Mouse (Mus musculus): ENCODE results near the gene Ccdc162.

Gene Ccdc162

DNA sequence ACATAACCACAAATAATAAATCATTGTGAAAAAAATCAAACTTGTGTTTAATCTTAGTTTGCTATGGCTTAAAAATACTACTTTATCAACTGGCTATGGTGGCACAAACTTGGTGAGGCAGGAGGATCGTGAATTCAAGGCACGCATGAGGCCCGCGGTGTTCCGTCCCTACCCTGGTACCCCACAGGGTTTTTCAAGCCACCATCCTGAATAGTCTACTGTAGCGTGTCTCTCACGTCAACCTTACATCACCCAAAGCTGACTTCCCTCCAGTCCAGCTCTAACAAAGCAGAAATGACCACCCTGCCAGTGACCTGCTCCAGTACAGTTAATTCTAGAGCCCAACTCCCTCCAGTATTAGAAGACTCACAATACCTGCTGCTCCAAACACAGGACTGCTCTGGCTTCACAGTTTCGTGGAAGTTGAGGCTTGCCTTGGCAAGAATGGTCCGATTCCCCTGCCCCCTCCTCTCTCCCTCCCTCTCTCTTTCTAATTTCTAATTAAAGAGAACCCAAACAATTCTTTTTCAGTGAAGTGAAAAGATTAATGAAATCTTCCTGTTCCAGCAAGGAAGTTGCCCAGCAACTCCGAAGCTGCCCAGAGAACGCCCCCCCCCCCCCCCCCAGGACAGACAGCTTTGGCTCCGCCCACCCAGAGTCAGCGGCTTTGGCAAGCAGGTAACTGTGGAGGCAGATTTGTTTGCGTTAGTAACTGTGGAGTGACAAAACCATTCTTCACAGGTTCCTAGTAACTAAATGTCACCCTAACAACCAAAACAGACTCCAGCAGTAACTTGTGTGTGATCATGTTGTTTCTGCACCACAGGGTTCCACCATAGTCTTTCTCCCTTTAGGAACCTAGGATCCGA is at the start of gene Ccdc162:
Gene Ccdc162, minus strand, starts transcription at position 606 of the 869 bp plus-strand sequence.
- ChIA-PET POLR2A (interaction anchor here in 3 of 4 experiments (0.7 to 1.8 kb wide), 6 partner anchors 9 to 286 kb away, joined by 3 to 6 read pairs (median 3); partner anchors contain the start of gene Cd164 (in 1 of the 3)), CTCF (interaction anchor here in 2 of 4 experiments (0.6 to 1.9 kb wide), 3 partner anchors 26 to 421 kb away, joined by 3 to 14 read pairs (median 7); no protein-coding TSS in a partner anchor)

DNA sequence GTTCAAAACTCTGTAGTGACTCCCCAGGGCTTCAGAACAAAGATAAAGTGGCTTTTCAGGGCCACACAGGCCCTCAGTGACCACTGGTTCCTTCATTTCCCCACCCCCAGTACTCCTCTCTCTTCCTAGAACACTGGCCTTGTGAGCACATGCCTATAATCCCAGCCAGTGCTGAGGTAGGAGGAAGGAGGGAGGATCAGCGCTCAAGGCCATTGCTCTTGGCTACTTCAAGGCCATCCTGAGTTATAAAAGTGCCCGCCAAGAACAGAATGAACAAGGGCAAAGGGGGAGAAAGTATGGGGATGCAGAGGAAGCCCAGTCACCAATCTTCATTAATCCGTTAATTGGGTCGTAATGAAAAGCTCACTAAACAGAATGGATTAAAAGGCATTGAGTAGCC is 49.2 kb upstream of the Ccdc162 start:
- ChIA-PET POLR2A (interaction anchor here in 2 of 4 experiments (0.7 to 4.6 kb wide), 9 partner anchors 8 to 247 kb away, joined by 3 to 35 read pairs (median 5); partner anchors contain the start of gene Cd164 (in 1 of the 2)), CTCF (interaction anchor here in 1 of 4 experiments (1.3 kb wide), 1 partner anchor 59 kb away, joined by 3 read pairs; no protein-coding TSS in a partner anchor)

DNA sequence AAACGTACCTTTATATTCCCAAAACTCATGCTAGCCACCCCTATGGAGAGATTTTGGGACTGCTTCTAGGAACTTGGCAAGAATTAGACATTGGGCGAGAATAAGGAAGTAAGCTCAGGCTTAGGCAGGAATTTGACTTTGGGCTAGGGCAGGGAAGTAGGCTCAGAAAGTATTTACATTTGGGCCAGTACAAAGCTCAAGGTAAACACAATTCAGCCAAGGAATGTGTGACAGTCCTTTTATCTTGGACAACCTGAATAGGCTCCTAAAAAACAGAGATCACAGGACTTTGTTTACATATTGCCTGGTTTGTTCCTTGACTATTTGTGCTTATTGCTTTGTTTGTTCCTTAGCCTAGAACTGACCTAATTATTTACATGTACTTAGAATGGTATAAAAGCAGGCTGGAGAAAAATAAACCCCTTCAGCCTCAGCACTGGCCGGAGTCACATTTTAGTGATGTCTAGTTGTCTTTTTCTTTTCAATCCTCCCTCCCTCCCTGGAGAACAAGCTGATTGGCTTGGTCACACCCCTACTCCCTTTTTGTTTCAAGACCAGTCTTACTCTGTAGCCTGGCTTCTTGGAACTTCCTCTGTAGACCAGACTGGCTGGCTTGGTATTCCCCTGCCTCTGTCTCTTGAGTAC is 47.4 kb upstream of the Ccdc162 start:
- ChIA-PET CTCF (interaction anchor here in 1 of 4 experiments (1.6 kb wide), 1 partner anchor 74 kb away, joined by 3 read pairs; no protein-coding TSS in a partner anchor), POLR2A (interaction anchor here in 3 of 4 experiments (0.6 to 4.6 kb wide), 19 partner anchors 10 to 514 kb away, joined by 3 to 35 read pairs (median 5); partner anchors contain the start of gene Cd164 (in 2 of the 3))

DNA sequence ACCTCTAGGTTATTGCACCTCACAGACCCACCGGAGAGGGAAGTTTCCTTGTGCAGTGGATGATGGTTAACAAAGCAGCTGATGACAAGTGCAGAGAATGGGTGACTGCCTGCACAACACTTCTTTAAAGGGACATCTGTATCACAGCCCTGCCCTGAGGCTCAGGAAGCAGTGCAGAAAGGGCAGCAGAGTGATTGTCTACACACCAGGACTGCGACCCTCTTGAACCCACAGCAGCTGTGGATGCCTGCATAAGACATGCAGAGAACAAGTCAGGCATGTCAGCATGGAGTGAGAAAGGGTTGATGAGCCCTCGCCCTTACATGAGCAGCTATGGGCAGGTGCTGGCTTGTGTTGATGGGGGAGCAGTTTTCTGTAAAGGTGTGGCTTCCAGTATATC is 44.4 kb upstream of the Ccdc162 start:
- POLR2A ChIA-PET = interaction anchor here in 1 of 4 experiments (0.9 to 4.0 kb wide), 4 partner anchors 9 to 50 kb away, joined by 3 to 17 read pairs (median 6); partner anchors contain the start of gene Sesn1
- CTCF ChIA-PET = no interaction called here

DNA sequence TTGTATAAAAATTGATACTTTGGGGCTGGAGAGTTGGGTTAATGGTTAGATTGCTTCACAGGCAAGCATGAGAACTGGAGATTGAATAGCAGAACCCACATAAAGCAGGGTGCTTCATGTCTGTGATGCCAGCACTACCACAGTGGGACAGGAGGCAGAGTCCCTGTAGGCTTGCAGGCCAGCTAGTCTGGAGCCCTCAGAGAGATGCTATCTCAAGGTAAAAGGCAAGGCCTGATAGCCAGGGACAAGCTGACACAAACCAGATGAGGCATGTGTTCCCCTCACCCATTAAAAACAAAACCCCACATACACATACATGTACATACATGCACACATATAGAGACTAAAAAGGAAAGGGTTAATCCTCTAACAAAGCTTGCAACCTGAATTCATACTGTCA is 41.6 kb upstream of the Ccdc162 start:
- ChIA-PET CTCF (interaction anchor here in 2 of 4 experiments (0.6 kb wide), 2 partner anchors 176 to 213 kb away, joined by 3 to 5 read pairs; no protein-coding TSS in a partner anchor), POLR2A (interaction anchor here in 2 of 4 experiments (1.1 to 2.6 kb wide), 4 partner anchors 10 to 109 kb away, joined by 3 to 27 read pairs (median 3); no protein-coding TSS in a partner anchor)

DNA sequence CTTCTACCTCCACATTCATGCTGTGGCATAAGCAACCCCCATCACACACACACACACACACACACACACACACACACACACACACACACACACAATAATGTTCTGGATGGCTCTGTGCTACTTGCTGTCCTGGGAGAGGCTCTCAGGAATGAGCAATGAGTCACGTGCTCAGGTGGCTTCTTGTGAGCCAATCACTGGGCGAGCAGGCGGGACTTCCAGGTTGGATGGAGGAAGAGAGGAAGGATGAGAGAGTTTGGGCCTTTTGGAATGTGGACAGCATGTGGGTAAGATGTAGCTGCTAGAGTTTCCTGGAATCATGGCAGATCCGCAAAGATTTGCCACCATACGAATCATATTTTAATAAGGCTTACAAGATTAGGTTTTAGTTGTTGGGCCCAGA is 40.8 kb upstream of the Ccdc162 start:
- CTCF ChIA-PET = no interaction called here
- POLR2A ChIA-PET = interaction anchor here (0.5 to 2.6 kb wide), 13 partner anchors 10 to 1478 kb away, joined by 3 to 27 read pairs (median 4); no protein-coding TSS in a partner anchor

DNA sequence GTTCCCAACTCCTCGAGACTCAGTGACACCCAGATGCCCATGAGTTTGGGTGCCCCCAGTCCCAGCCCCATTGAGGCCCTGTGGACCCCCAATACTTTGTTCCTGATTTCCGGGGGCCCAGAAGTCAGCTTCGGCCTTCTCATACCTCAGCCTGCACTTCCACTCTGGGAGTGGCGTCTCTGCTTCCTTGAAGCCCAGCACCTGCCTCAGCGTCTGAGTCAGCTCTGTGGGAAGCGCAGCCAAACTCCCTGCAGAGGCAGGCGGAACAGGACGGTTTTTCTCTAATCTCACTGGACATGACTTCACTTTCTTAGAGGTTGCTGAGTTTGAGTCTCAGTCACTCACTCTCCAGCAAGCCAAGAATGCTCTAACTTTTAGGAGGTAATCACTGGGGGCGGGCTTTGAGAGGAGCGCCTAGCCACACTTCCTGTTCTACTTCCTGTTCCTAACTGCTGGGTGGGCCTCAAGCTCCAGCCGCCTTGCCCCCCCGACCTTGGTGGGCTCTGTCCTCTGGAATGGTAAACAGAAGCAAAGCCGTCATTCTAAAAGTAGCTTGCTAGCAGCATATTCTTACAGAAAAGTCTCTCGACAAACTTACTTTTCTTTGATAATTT is 35.5 kb upstream of the Ccdc162 start:
- CTCF ChIA-PET = interaction anchor here in 3 of 4 experiments (0.5 to 0.7 kb wide), 3 partner anchors 71 to 234 kb away, joined by 3 read pairs; no protein-coding TSS in a partner anchor

DNA sequence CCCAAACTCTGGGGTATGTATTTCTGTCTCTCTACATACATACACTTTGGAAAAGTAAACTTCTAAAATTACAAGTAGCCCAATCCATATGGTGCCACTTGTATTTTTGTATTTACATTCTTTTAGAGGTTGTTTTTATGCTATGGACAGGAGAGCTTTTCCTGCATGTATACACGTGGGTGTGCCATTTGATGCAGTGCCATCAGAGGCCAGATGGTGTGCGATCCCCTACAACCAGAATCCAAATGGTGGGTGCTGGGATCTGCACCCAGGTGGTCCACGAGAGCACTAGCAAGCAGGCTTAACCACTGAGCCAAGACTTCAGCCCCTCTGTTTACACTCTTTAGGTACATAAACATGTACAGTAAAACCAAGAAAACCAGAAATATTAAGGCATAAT is 32.9 kb upstream of the Ccdc162 start:
- CTCF ChIA-PET = interaction anchor here in 2 of 4 experiments (0.6 to 0.7 kb wide), 2 partner anchors 55 to 904 kb away, joined by 3 to 5 read pairs; no protein-coding TSS in a partner anchor
- POLR2A ChIA-PET = interaction anchor here in 1 of 4 experiments (0.7 kb wide), 1 partner anchor 278 kb away, joined by 4 read pairs; no protein-coding TSS in a partner anchor

More for the DNA sequence above, 35.5 kb upstream of the Ccdc162 start:
- POLR2A ChIA-PET = interaction anchor here in 3 of 4 experiments (0.7 to 2.9 kb wide), 21 partner anchors 9 to 284 kb away, joined by 3 to 35 read pairs (median 4); partner anchors contain the start of genes Cd164 (in 1 of the 3) and Sesn1 (in 1 of the 3)

DNA sequence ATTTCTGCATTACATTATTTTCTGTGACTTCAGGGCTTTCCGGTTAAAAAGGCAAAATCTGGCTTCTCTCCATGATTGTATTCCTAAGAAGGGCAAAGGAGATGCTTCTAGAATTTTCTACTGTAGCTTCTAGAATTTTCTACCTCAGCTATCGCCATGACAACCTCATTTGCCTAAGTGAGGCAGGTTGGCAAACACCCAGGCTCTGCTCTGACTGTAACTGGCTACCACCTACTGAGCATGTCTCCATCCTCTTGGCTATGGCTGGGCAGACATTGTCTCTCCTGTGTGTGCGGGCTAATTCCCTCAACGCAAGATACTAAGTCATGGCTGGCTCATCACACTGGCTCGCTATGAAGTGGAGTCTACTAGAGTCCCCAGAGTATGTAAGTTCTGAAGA is 30.1 kb upstream of the Ccdc162 start:
- CTCF ChIA-PET = no interaction called here
- POLR2A ChIA-PET = no interaction called here

DNA sequence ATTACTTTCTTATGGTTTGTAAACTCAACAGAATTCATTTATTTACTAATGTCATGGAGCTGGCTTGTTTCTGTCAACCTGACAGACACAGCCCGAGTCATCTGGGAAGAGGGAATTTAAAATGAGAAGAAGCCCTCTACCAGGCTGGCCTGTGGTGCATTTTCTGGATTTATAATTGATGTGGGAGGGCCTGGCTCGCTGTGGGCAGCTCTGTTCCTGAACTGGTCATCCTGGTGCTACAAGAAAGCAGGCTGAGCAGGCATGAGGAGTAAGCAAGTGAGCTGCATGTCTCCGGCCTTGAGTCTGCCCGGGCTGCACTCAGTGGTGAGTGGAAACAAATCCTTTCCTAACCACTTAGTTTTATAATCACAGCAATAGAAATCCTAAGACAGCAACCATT is 27.6 kb upstream of the Ccdc162 start:
- ChIA-PET CTCF (no interaction called here), POLR2A (interaction anchor here in 1 of 4 experiments (1.4 to 4.4 kb wide), 2 partner anchors 11 to 14 kb away, joined by 3 to 15 read pairs; no protein-coding TSS in a partner anchor)

DNA sequence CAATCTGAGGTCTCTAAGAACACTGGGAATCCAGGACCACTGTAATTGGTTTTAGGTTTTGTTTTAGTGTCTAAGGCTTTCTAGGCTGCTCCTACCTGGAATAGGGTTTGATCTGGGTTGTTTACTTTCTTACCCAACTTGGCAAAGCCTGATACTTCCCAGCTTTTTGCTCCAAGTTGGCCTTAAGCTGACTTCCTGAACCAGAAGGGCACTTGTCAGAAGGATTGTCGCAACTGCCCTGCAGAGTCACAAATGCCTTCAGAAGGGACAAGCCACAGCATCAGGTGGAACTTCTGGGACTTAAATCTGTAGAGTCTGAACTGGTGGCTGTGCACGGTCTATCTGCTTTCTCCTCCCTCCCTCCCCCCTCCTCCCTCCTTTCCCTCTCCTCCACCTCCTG is 23.8 kb upstream of the Ccdc162 start:
- ChIA-PET CTCF (no interaction called here), POLR2A (no interaction called here)

DNA sequence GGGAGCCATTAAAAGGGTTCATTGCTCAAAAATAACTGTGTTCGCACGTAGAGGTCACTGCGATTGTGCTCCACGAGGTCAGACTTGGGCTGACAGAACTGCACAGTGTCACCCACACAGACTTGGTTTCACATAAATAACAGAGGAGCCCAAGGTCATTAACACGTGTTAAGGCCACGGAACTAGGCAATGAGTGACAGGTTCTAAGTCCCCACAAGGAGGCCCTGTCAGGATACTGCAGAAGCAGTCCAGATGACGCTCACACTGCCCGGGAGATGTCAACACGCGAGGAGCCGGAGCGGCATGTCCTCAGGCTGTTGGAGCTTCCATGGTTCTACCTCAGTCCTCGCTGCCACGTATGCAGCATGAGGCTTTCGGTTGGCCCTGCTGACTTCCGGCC is 20.8 kb upstream of the Ccdc162 start:
- ChIA-PET POLR2A (no interaction called here), CTCF (no interaction called here)

DNA sequence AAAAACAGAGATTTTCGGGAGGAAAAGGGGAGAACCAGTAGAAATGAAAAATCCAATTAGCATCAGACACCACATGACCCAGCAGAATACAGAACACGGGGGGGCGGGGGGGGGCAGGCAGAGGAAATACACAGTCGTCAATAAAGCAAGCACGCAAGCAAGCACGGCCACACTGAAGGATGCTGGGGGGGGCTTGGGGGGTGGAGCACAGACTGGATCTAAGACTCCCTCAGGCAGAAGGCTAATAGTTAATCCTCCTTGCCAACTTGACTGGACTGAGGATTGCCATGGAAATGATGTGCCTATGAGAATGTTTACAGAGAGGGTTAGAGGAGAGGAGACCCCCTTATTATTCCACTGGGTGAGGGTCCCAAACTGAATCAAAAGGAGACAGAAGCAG is 19.0 kb upstream of the Ccdc162 start:
- ChIA-PET CTCF (no interaction called here), POLR2A (interaction anchor here in 1 of 4 experiments (0.6 kb wide), 1 partner anchor 45 kb away, joined by 4 read pairs; no protein-coding TSS in a partner anchor)

DNA sequence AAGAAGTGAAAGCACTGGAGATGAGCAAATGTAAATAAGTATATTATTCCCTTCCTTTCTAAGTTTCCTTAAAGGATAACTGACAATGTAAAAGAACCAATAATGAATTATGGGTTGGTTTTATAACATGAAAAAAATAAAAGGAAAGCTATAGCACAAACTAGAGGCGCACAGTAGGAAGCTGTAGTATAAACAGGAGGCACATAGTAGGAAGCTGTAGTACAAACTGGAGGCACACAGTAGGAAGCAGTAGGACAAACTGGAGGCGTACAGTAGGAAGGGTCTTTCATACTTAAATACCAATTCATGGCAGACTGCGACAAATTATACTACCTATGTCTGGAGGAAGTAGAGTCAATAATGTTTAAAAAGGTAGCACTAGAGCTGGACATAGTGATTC is 16.8 kb upstream of the Ccdc162 start:
- POLR2A ChIA-PET = interaction anchor here in 1 of 4 experiments (1.1 to 3.7 kb wide), 2 partner anchors 11 to 60 kb away, joined by 3 to 15 read pairs; no protein-coding TSS in a partner anchor

DNA sequence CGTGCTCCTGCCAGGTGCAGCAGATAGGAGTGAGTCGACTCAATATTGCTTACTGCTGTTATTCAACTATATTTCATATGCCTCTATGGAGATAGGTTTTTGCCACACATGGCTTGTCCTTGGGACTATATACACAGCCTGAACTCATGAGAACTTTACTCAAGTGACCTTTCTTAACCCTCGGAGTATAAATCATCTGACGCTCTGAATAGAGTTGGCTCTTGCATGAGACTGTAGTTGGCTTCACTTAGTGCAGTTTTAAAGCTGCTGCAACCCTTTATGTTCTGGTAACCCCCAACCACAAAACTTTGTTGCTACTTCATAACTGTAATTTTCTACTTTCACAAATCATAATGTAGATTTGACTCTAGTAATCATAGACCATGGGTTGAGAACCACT is 15.5 kb upstream of the Ccdc162 start:
- ChIA-PET CTCF (no interaction called here), POLR2A (interaction anchor here in 1 of 4 experiments (1.6 to 3.7 kb wide), 2 partner anchors 10 to 12 kb away, joined by 3 to 15 read pairs; no protein-coding TSS in a partner anchor)

More for the DNA sequence above, 16.8 kb upstream of the Ccdc162 start:
- CTCF ChIA-PET = no interaction called here

DNA sequence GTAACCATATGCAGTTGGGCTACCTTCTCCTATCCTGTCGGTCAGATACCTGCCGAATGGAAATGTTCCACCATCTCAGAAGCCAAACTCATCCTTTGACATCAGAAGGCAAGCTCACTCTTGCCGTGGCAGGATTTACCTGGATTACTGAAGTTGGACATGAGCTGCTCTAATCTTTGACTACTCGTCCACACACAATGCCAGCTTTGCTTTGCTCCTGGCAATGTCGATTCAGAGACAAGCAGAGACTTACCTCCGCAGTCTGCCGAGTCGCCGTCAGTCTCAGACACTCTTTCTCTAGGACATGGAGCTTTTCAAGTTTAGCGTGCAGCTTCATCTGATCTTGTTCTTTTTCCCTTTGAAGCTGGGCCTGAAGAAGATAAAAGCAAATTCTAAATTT is 14.3 kb upstream of the Ccdc162 start:
- ChIA-PET POLR2A (interaction anchor here in 1 of 4 experiments (1.1 to 3.7 kb wide), 3 partner anchors 8 to 26 kb away, joined by 3 to 15 read pairs (median 5); no protein-coding TSS in a partner anchor), CTCF (no interaction called here)

DNA sequence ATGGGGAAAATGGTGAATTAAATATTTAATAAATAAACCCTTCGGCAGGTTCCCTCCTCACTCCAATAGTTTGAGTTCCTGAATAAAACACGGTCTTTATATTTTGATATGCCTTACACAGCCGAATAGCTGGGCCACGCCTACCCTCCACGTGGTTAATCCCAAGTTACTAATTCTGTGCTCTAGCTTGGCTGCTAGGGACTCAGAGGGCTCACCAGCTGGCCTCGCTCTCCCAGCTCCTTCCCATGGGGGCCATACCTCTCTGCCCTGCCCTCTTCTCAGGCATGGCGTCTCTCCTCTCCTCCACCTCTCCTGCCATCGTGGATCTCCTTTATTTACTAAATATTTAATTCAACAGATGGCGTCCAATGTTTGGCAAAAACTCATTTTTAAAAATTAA is 9.8 kb upstream of the Ccdc162 start:
- POLR2A ChIA-PET = interaction anchor here in 3 of 4 experiments (0.5 to 1.5 kb wide), 5 partner anchors 10 to 634 kb away, joined by 3 to 5 read pairs (median 3); partner anchors contain the start of gene Ccdc162 (in 1 of the 3)
- CTCF ChIA-PET = interaction anchor here in 1 of 4 experiments (1.2 kb wide), 1 partner anchor 44 kb away, joined by 4 read pairs; no protein-coding TSS in a partner anchor

DNA sequence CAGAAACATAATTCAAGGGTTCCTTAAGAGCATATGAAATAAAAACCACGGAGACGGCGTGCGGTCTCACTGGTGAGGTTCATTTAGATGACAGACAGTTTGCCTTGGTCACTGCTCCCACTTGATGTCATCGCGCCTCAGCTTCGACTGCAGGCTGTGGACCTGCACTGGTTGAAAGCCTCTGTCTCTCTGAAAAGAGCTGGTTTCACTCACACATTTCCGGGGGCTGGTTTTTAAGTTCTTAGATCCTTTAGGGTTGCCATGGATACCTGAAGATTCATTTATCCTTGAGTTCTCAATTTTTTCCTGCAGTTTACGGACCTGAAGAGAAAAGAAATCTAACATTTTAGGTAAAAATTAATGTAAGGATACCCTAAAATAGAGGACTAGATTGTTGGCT is 3.2 kb upstream of the Ccdc162 start:
- CTCF ChIA-PET = no interaction called here
- POLR2A ChIA-PET = no interaction called here
